Mouse (Mus musculus): ENCODE data around the gene Drg2. TPM values are rescaled to one million over a fixed set of nuclear protein-coding genes. Genes with fewer than 3 reads are reported as not detected.

The Drg2 gene
- total RNA-seq, 2 experiments from 2014 or later: 23.7 to 28.5 TPM

Other genes with a start within 250 kb of the Drg2 start
- 10 to 100 TPM; 20.9 to 24.5 TPM for gene Srebf1, start 232.0 kb upstream of the Drg2 start, total RNA-seq (2021)
- 10 to 100 TPM; 42.1 to 50.2 TPM for gene Tom1l2, start 101.7 kb upstream of the Drg2 start, total RNA-seq (2021)
- under 1 TPM; 0.86 TPM for gene Drc3, start 101.3 kb upstream of the Drg2 start, total RNA-seq (2021)
- 10 to 100 TPM; 21.3 to 22.5 TPM for gene Gid4, start 37.4 kb upstream of the Drg2 start, total RNA-seq (2021)
- 10 to 100 TPM; 25.3 to 30.4 TPM for gene Atpaf2, start 36.1 kb upstream of the Drg2 start, total RNA-seq (2021)
- gene Myo15, start 14.7 kb downstream of the Drg2 start, total RNA-seq (2021): under 1 TPM in 1 of 2 experiments, not detected in 1; 0.04 TPM
- 10 to 100 TPM; 72.1 TPM for gene Alkbh5, start 81.8 kb downstream of the Drg2 start, total RNA-seq (2021)
- gene Llgl1, start 245.1 kb downstream of the Drg2 start, total RNA-seq (2021): 10 to 100 TPM; 12.1 to 14.5 TPM